Mouse (Mus musculus) liver, adult 10 weeks (tissue): ENCODE data around the gene Ppp1r27. TPM values are rescaled to one million over a fixed set of nuclear protein-coding genes. Genes with fewer than 3 reads are reported as not detected.

Experiments
- polyA plus RNA-seq: library from polyadenylated mRNA; stranded (reverse); fragments of 350-450 nt; fragmentation: Illumina TruSeq; extraction: RNeasy Lipid Tissue Mini Kit (QIAGEN cat#74804); gene quantifications from one replicate; pipeline ENCODE4 v1.2.3, GENCODE M21; 2014; ENCODE audit warnings: low read depth, low replicate concordance

Ppp1r27 gene
- polyA plus RNA-seq, result not detected

GRCm38 (mm10) chr11:120550810-120551440 lies at the start of gene Ppp1r27:
Ppp1r27 (minus strand) TSS chr11:120551132.

GRCm38 (mm10) chr11:120598283-120598989 lies 47.5 kb upstream of the Ppp1r27 start, which contains the start of the genes Alyref and Anapc11:
Alyref (minus strand) TSS chr11:120598365.
Anapc11 (plus strand) TSS chr11:120598421.

GRCm38 (mm10) chr11:120581490-120582267 lies 30.7 kb upstream of the Ppp1r27 start, which contains the start of gene Arhgdia:
Arhgdia (minus strand) TSS chr11:120581624.

GRCm38 (mm10) chr11:120572752-120573584 lies 22.0 kb upstream of the Ppp1r27 start, which contains the start of gene P4hb:
P4hb (minus strand) TSS chr11:120573253.

GRCm38 (mm10) chr11:120549168-120549945 lies 1.6 kb downstream of the Ppp1r27 start, which contains the start of gene Mcrip1:
Mcrip1 (minus strand) TSS chr11:120549727.

GRCm38 (mm10) chr11:120530085-120530964 lies 20.6 kb downstream of the Ppp1r27 start, which contains the start of gene Gcgr:
Gcgr (plus strand) TSS chr11:120530699.

Other genes starting within 250 kb of the Ppp1r27 start
- 121 TPM for gene Actg1, start 202.6 kb downstream of the Ppp1r27 start, polyA plus RNA-seq
- gene Fscn2, start 189.6 kb downstream of the Ppp1r27 start, polyA plus RNA-seq, result not detected
- not detected for gene Faap100, start 172.4 kb downstream of the Ppp1r27 start, polyA plus RNA-seq
- gene Nploc4, start 113.4 kb downstream of the Ppp1r27 start, polyA plus RNA-seq, result 20.5 TPM
- gene Tspan10, start 108.5 kb downstream of the Ppp1r27 start, polyA plus RNA-seq, result not detected
- gene Pde6g, start 97.6 kb downstream of the Ppp1r27 start, polyA plus RNA-seq, result not detected
- 0.56 TPM for gene Oxld1, start 93.1 kb downstream of the Ppp1r27 start, polyA plus RNA-seq
- gene Ccdc137, start 93.0 kb downstream of the Ppp1r27 start, polyA plus RNA-seq, result 5.4 TPM
- gene Arl16, start 83.5 kb downstream of the Ppp1r27 start, polyA plus RNA-seq, result 6.2 TPM
- gene Mrpl12, start 66.5 kb downstream of the Ppp1r27 start, polyA plus RNA-seq, result 8.1 TPM
- gene Slc25a10, start 59.3 kb downstream of the Ppp1r27 start, polyA plus RNA-seq, result 5.5 TPM
- 16.2 TPM for gene Gcgr, start 20.4 kb downstream of the Ppp1r27 start, polyA plus RNA-seq
- 1.0 TPM for gene Mcrip1, start 1.4 kb downstream of the Ppp1r27 start, polyA plus RNA-seq
- 507 TPM for gene P4hb, start 22.1 kb upstream of the Ppp1r27 start, polyA plus RNA-seq
- 9.6 TPM for gene Arhgdia, start 30.5 kb upstream of the Ppp1r27 start, polyA plus RNA-seq
- 8.3 TPM for gene Alyref, start 47.2 kb upstream of the Ppp1r27 start, polyA plus RNA-seq
- 5.2 TPM for gene Anapc11, start 47.3 kb upstream of the Ppp1r27 start, polyA plus RNA-seq
- gene Npb, start 57.3 kb upstream of the Ppp1r27 start, polyA plus RNA-seq, result not detected
- gene Pcyt2, start 66.8 kb upstream of the Ppp1r27 start, polyA plus RNA-seq, result 110 TPM
- gene Sirt7, start 74.1 kb upstream of the Ppp1r27 start, polyA plus RNA-seq, result 8.9 TPM
- gene Mafg, start 82.5 kb upstream of the Ppp1r27 start, polyA plus RNA-seq, result 13.1 TPM
- not detected for gene Pycr1, start 92.6 kb upstream of the Ppp1r27 start, polyA plus RNA-seq
- not detected for gene Myadml2, start 97.0 kb upstream of the Ppp1r27 start, polyA plus RNA-seq
- 1.4 TPM for gene Notum, start 110.0 kb upstream of the Ppp1r27 start, polyA plus RNA-seq
- 5.6 TPM for gene Aspscr1, start 121.8 kb upstream of the Ppp1r27 start, polyA plus RNA-seq
- 4.1 TPM for gene Cenpx, start 162.6 kb upstream of the Ppp1r27 start, polyA plus RNA-seq
- 0.16 TPM for gene Lrrc45, start 162.8 kb upstream of the Ppp1r27 start, polyA plus RNA-seq
- gene Rac3, start 170.3 kb upstream of the Ppp1r27 start, polyA plus RNA-seq, result not detected
- gene Dcxr, start 176.1 kb upstream of the Ppp1r27 start, polyA plus RNA-seq, result 13.1 TPM
- not detected for gene Cbr2, start 181.0 kb upstream of the Ppp1r27 start, polyA plus RNA-seq
- not detected for gene Hmga1b, start 211.7 kb upstream of the Ppp1r27 start, polyA plus RNA-seq
- gene Rfng, start 233.1 kb upstream of the Ppp1r27 start, polyA plus RNA-seq, result 0.87 TPM
- gene Gps1, start 233.1 kb upstream of the Ppp1r27 start, polyA plus RNA-seq, result 8.5 TPM
- 16.2 TPM for gene Dus1l, start 245.3 kb upstream of the Ppp1r27 start, polyA plus RNA-seq